Mouse (Mus musculus): ENCODE data around the gene Gm39653. TPM values are rescaled to one million over a fixed set of nuclear protein-coding genes. Genes with fewer than 3 reads are reported as not detected.
"Not testable (repeated sequence)": the region's sequence is repeated elsewhere in the genome, so short reads cannot be mapped to it uniquely, and the experiment has no call there.

The Gm39653 gene
- not detected in 2 replicates for polyA plus RNA-seq (2016; fragmentation: Nextera tagmentation; extraction: Ambion mirVana)

DNA sequence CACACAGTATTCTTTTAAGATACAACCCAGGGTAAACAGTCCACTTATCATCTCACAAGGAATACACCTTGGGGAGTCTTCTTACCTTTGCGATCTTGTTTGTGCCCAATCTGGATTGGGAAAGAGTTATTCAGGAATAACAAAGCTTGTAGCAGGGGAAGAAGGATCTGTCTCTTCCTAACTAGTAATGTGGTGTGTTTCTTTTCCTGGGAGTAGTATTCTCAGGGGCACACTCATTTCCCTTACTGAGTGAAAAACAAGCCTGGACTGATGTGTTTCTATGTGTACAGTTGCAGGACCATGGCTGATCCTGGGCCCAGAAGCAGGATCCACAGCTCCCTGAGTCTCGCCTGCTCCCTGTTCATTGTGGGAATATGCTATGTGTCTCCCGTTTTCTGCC lies at the start of gene Gm39653:
Gm39653 (plus strand) TSS at position 301 of the 400 bp plus-strand sequence.
- H3K36me3 ChIP-seq: no peaks in the 10 kb centered on the region
- peaks cover 15% of the 10 kb centered on the region for H3K27me3 ChIP-seq (ENCODE audit: insufficient read depth, poor library complexity, severe bottlenecking)
- no peak within 1 kb of the TSS for H3K27ac ChIP-seq
- DNase-seq (ENCODE audit: low spot score): no peak
- H3K4me1 ChIP-seq: no peaks in the 10 kb centered on the region
- 80% methylated on average over 3 of the region's 3 CpGs for WGBS
- no peaks in the 10 kb centered on the region for H3K9me3 ChIP-seq
- no peak within 1 kb of the TSS for H3K4me3 ChIP-seq

DNA sequence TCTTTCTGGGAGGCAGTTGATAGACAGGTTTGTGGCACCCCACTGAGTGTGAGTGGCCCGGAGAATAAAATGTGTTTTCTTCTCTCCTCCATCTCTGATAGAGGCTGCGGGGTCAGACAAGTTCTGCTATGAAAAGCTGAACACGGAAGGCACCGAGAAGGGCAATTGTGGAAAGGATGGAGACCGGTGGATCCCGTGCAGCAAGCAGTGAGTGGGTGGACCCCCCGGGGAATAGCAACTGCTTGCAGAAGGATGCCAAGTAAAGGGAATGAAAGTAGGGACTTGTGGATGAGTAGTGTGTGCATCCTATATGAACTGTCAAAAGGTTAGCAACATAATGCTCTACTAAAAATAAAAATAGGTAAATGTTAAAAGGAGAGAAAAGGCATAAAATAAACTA lies 49.3 kb upstream of the Gm39653 start:
- Histone ChIP-seq H3K9me3 (no peaks in the 10 kb centered on the region), H3K27me3 (ENCODE audit: insufficient read depth, poor library complexity, severe bottlenecking) (no peaks in the 10 kb centered on the region), H3K36me3 (no peaks in the 10 kb centered on the region), H3K4me1 (no peaks in the 10 kb centered on the region), H3K27ac (no peak overlapping the region), H3K4me3 (no peak overlapping the region)
- WGBS: 35% methylated on average over 7 of the region's 7 CpGs
- no peak for DNase-seq (ENCODE audit: low spot score)

DNA sequence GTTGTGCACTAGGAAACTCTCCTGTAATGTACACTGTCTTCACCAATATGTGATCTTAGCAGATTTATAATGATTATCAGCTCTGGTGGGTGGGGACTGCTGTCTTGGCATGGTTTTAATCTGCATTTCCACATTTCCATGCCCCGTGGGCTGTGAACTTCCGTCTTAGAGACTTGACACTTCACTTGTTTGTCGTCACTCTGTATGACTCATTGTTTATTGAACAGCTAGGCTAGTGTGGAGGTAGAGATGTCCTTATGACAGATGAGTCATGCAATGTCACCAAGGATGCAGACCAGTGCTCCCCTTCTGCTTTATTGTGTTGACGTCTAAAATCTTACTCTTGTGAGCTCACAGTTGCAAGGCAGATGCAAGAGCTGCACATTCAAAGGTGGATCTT lies 48.7 kb upstream of the Gm39653 start:
- WGBS: 33% methylated on average over 4 of the region's 4 CpGs
- Histone ChIP-seq H3K27me3 (ENCODE audit: insufficient read depth, poor library complexity, severe bottlenecking) (no peaks in the 10 kb centered on the region), H3K9me3 (no peaks in the 10 kb centered on the region), H3K4me1 (no peaks in the 10 kb centered on the region), H3K4me3 (no peak overlapping the region), H3K36me3 (no peaks in the 10 kb centered on the region), H3K27ac (no peak overlapping the region)
- no peak for DNase-seq (ENCODE audit: low spot score)

DNA sequence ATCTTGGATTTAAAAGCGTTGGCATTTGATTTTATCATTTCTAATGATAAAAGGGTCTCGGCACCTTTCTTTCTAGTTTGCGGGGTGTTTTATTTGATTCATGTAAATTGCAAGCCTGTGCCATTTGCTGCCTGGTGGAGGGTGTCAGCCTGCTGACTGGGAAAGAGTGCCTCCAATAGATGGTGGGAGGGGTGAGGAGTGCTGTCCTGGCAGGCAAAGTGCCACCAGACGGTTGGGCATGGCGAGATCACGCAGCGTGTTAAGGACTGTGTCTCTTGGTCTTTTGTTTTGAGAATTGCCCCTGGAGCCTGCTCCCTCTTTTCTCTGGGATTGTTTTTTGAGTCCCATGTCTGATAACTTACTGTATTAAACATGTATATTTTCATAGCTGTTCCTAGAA lies 43.5 kb upstream of the Gm39653 start:
- H3K9me3 ChIP-seq: no peaks in the 10 kb centered on the region
- DNase-seq (ENCODE audit: low spot score): no peak
- 67% methylated on average over 7 of the region's 7 CpGs for WGBS
- no peaks in the 10 kb centered on the region for H3K27me3 ChIP-seq (ENCODE audit: insufficient read depth, poor library complexity, severe bottlenecking)
- no peaks in the 10 kb centered on the region for H3K4me1 ChIP-seq
- H3K36me3 ChIP-seq: no peaks in the 10 kb centered on the region
- H3K4me3 ChIP-seq: no peak overlapping the region
- no peak overlapping the region for H3K27ac ChIP-seq

DNA sequence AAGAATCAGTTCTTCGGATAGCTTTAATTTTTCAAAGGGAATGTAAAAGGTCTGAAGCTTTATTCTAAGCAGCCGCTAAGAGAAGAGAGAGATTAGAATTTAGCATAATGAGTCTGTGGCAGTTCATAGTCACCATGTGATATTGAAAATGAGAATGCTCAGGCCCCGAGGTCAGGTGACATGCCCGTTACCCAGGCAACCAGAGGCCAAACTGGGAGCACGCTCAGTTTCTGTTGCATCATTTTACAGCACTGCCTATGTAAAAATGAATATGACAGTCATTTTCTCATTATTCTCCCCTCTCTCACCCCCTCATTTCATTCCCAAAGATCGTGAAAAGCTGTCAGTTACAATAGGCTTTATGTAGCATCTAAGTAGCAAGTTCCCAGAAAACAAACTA lies 42.3 kb upstream of the Gm39653 start:
- no peaks in the 10 kb centered on the region for H3K36me3 ChIP-seq
- DNase-seq (ENCODE audit: low spot score): no peak
- no peaks in the 10 kb centered on the region for H3K27me3 ChIP-seq (ENCODE audit: insufficient read depth, poor library complexity, severe bottlenecking)
- H3K9me3 ChIP-seq: no peaks in the 10 kb centered on the region
- no peak overlapping the region for H3K4me3 ChIP-seq
- no peaks in the 10 kb centered on the region for H3K4me1 ChIP-seq
- WGBS: 78% methylated on average over 6 of the region's 6 CpGs
- H3K27ac ChIP-seq: no peak overlapping the region

DNA sequence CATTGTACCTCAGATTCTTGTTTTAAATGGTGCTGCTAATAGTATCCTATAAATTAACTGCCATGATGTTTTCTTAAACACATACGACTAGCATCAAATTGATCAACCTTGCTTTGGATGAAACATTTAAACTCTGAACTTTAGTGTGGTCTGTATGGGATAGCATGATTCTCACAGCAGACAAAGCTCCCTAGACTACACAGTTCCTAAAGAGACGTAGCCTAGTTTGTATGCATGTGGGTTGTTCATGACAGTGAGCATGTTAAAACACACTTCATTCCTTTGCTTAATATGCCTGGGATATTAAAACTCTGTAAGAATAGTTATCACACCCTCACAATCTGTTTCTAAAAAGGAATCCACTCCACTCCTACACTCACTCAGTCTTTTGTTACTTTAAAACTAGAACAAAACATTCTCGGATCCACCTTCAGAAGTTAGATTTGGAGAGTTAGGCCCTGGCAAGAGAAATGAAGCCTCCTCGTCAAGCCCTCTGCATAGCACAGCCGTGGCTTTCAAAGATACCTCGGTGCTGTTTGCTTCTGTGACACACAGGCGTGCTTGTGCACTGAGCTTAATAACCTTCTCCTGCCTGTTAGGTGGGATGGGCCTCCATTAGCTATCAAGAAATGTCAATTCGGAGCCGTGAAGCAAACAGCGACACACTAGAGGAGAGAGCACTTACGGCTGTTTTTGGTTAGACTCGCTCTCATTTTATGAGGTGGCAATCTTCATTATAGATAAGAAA lies 41.7 kb upstream of the Gm39653 start:
- 68% methylated on average over 12 of the region's 12 CpGs for WGBS
- Histone ChIP-seq H3K36me3 (no peaks in the 10 kb centered on the region), H3K9me3 (no peaks in the 10 kb centered on the region), H3K27ac (no peak overlapping the region), H3K4me1 (no peaks in the 10 kb centered on the region), H3K27me3 (ENCODE audit: insufficient read depth, poor library complexity, severe bottlenecking) (no peaks in the 10 kb centered on the region), H3K4me3 (no peak overlapping the region)
- no peak for DNase-seq (ENCODE audit: low spot score)

DNA sequence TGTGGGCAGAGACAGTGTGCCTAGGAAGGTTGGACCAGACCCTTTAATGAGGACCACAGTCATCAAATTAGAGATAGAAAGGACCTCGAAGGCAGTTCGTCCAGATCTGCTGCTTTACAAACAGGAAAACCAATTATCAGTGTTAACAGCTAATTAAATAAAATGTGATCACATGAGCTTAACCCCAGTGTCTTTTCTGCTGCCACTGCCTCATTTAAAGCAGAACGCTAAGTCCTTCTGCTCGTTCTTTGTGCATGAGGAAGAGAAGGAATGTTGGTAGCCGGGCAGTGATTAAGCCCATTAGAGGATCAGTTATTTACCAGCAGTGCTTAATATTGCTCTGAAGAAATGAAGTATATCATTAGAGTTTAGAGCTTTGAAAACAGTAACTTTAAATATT lies 39.0 kb upstream of the Gm39653 start:
- no peak for DNase-seq (ENCODE audit: low spot score)
- no peaks in the 10 kb centered on the region for H3K9me3 ChIP-seq
- 63% methylated on average over 5 of the region's 5 CpGs for WGBS

DNA sequence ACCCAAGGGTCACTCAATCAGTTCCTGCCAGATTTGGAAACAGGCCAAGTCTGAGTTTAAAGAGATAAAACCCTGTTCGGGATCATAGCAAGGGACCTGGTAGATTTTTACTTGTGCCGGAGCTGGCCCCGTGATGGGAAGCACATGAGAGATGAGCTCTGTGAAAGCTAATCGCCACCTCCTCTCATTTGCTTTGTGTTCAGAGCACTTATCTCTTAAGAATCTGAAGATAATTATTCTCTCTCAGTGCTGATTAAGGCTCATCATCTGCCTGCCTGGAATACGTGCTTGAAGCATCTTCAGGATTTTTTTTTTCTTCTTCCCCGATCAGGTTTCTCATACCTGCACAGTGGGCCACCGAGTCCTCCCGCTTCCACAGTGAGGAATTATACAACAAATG lies 36.6 kb upstream of the Gm39653 start:
- Histone ChIP-seq H3K36me3 (no peaks in the 10 kb centered on the region), H3K9me3 (no peaks in the 10 kb centered on the region), H3K27ac (no peak overlapping the region), H3K27me3 (ENCODE audit: insufficient read depth, poor library complexity, severe bottlenecking) (no peaks in the 10 kb centered on the region), H3K4me1 (no peaks in the 10 kb centered on the region), H3K4me3 (no peak overlapping the region)
- no peak for DNase-seq (ENCODE audit: low spot score)
- WGBS: 70% methylated on average over 8 of the region's 8 CpGs

More for the DNA sequence above, 39.0 kb upstream of the Gm39653 start:
- no peaks in the 10 kb centered on the region for H3K36me3 ChIP-seq
- H3K27me3 ChIP-seq (ENCODE audit: insufficient read depth, poor library complexity, severe bottlenecking): no peaks in the 10 kb centered on the region
- H3K4me3 ChIP-seq: no peak overlapping the region
- no peak overlapping the region for H3K27ac ChIP-seq
- no peaks in the 10 kb centered on the region for H3K4me1 ChIP-seq

DNA sequence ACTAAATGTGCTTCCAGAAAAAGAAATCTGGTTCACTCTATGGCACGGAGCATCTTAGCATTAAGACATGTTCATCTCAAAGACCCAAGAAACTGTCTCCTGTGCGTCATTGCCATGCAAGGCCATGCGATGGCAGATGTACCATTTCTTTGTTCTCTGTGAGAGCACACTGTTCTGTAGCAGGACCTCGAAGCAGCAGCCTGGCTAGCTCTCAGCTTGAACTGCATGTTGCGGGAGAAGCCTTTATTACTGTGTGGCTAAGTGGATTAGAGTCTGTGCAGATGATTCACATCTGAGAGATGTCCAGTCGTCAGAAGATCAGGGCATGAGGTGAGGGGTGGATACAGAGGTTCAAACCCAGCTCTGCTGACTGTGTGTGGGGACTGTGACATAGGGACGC lies 28.9 kb upstream of the Gm39653 start:
- H3K4me1 ChIP-seq: no peaks in the 10 kb centered on the region
- H3K27me3 ChIP-seq (ENCODE audit: insufficient read depth, poor library complexity, severe bottlenecking): no peaks in the 10 kb centered on the region
- H3K4me3 ChIP-seq: no peak overlapping the region
- DNase-seq (ENCODE audit: low spot score): no peak
- H3K36me3 ChIP-seq: no peaks in the 10 kb centered on the region
- no peaks in the 10 kb centered on the region for H3K9me3 ChIP-seq
- H3K27ac ChIP-seq: no peak overlapping the region
- 81% methylated on average over 7 of the region's 7 CpGs for WGBS

DNA sequence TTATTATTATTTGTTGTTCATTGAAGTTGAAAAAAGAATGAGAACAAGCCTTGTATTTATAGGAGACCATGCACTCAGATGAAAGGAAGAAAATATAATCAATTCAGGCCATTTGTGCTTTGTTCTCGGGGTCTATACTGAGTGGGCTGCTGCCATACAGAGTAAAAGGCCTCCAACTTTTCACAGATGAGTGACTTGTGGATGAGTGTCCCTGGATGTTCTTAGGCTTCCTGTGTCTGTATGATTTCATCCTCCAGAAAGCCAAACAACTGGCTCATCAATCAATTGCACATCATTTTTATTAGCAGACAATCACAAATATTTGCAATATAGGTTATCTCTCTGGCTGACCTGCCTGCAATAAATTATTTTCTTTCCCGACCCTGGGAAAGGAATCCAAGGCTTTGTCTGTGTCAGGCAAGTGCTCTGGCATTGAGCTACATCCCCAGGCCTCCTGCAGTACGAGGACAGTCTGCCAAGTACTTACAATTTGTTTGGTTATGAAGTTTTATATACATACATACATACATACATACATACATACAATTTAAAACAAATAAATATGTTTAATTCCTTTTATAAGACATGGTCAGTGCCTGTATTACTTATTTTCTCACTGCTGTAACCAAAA lies 11.8 kb upstream of the Gm39653 start:
- no peak for DNase-seq (ENCODE audit: low spot score)
- no peak overlapping the region for H3K27ac ChIP-seq
- WGBS: 55% methylated on average over 3 of the region's 3 CpGs
- H3K27me3 ChIP-seq (ENCODE audit: insufficient read depth, poor library complexity, severe bottlenecking): no peaks in the 10 kb centered on the region
- H3K9me3 ChIP-seq: no peaks in the 10 kb centered on the region
- no peaks in the 10 kb centered on the region for H3K4me1 ChIP-seq
- no peaks in the 10 kb centered on the region for H3K36me3 ChIP-seq
- no peak overlapping the region for H3K4me3 ChIP-seq

DNA sequence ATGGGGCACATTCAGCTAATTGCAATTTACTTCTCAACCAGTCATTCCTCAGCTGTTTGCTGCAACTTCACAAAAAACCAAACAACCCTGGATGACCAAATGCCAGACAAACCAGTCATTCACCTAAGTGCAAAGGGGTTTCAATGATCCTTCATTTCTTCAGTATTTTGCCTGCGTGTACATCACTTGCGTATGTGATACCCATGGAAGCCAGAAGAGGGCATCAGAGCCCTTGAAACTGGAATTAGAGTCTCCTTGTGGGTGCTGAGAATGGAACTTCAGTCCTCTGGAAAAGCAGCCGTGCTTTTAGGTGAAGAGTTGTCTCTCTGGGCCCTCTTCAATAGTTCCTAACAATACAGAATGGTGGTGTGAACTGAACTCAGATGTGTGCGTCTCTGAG lies 6.2 kb upstream of the Gm39653 start:
- H3K27ac ChIP-seq: no peak overlapping the region
- H3K4me3 ChIP-seq: no peak overlapping the region
- H3K27me3 ChIP-seq (ENCODE audit: insufficient read depth, poor library complexity, severe bottlenecking): peaks cover 15% of the 10 kb centered on the region
- no peaks in the 10 kb centered on the region for H3K4me1 ChIP-seq
- 85% methylated on average over 4 of the region's 4 CpGs for whole genome bisulfite sequencing
- DNase-seq (ENCODE audit: low spot score): no peak
- no peaks in the 10 kb centered on the region for H3K36me3 ChIP-seq
- H3K9me3 ChIP-seq: no peaks in the 10 kb centered on the region

DNA sequence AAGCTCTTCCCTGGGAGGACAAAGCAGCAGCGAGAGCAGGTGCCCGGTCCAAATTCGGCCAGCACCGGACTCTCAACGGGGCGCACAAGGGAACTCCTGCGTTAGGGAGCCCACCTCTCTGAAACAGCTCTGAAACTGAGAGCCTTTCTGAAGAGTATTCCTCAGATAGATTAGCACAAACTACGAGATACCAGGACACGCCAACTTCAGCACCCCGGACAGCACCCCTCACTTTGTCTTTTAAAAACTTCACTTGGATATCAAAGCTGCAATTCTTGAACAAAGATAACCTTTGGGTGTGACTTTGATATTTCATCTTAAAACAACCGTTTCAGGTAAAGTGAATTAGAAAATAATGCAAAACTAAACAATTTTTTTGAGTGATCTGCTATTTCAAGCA lies 1.2 kb upstream of the Gm39653 start:
- Histone ChIP-seq H3K4me3 (no peak overlapping the region), H3K36me3 (no peaks in the 10 kb centered on the region), H3K9me3 (no peaks in the 10 kb centered on the region), H3K4me1 (no peaks in the 10 kb centered on the region), H3K27me3 (ENCODE audit: insufficient read depth, poor library complexity, severe bottlenecking) (peaks cover 15% of the 10 kb centered on the region), H3K27ac (no peak overlapping the region)
- DNase-seq (ENCODE audit: low spot score): no peak
- WGBS: under 1% methylated on average over 11 of the region's 11 CpGs

DNA sequence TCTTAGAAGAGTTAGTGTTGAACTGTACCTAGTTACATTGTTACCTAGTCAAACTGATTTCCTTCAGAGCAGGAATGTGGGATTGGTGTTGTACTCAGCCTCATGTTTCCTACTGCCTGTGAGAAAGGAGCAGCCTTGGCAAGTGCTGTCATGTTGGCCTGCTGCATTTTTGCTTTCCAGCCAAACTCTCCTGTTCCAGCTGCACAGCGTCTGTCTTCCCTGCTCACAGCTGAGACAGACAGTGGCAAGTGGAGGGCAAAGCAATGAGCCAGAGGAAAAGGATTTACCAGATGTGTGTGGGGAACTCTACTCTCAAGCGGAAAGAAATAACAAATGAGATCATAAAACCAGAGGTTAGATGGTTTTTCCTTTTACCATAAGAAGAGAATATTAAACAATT lies 12.4 kb downstream of the Gm39653 start:
- DNase-seq (ENCODE audit: low spot score): no peak
- Histone ChIP-seq H3K4me1 (no peaks in the 10 kb centered on the region), H3K9me3 (peaks cover 4% of the 10 kb centered on the region; the same call in 1 of the 2 replicates), H3K4me3 (no peak overlapping the region), H3K27ac (no peak overlapping the region), H3K36me3 (no peaks in the 10 kb centered on the region), H3K27me3 (ENCODE audit: insufficient read depth, poor library complexity, severe bottlenecking) (no peaks in the 10 kb centered on the region)
- 54% methylated on average over 2 of the region's 2 CpGs for WGBS

DNA sequence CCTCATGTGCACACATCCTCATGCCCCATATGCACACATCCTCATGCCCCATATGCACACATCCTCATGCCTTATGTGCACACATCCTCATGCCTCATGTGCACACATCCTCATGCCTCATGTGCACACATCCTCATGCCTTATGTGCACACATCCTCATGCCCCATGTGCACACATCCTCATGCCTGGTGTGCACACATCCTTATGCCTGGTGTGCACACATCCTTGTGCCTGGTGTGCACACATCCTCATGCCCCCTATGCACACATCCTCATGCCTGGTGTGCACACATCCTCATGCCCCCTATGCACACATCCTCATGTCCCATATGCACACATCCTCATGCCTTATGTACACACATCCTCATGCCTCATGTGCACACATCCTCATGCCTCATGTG lies 14.6 kb downstream of the Gm39653 start:
- not testable (repeated sequence) for H3K36me3 ChIP-seq; H3K27ac ChIP-seq; H3K4me1 ChIP-seq; H3K27me3 ChIP-seq (ENCODE audit: insufficient read depth, poor library complexity, severe bottlenecking); H3K4me3 ChIP-seq; DNase-seq (ENCODE audit: low spot score); H3K9me3 ChIP-seq
